Mouse (Mus musculus) erythroblast, embryonic 14.5 days (primary cell): ENCODE measurements at regions not wholly inside any gene's neighbourhood (a gene's known extent, or its start where the extent isn't known, plus 50 kb on each side); places are given as distances from the start of the nearest gene placed in this dataset.

Experiments used
- GATA1 ChIP-seq: IDR thresholded peaks from 2 replicates; pipeline ENCODE4 v1.6.1; 2012; ENCODE audit warnings: low read length, inconsistent platforms, mixed read lengths
- TAL1 ChIP-seq: IDR thresholded peaks from 3 replicates; pipeline ENCODE4 v1.6.1; 2012; ENCODE audit warnings: low read length, inconsistent platforms, mixed read lengths

- no peak for TF ChIP-seq GATA1
- TF ChIP-seq TAL1, result no peak
These were observed 181.4 kb upstream of the Mkln1 start for GRCm38 (mm10) chr6:31217060-31217541.
